Comparison of ENCODE assay signal across 7 mouse cellular contexts in the genomic region with DNA sequence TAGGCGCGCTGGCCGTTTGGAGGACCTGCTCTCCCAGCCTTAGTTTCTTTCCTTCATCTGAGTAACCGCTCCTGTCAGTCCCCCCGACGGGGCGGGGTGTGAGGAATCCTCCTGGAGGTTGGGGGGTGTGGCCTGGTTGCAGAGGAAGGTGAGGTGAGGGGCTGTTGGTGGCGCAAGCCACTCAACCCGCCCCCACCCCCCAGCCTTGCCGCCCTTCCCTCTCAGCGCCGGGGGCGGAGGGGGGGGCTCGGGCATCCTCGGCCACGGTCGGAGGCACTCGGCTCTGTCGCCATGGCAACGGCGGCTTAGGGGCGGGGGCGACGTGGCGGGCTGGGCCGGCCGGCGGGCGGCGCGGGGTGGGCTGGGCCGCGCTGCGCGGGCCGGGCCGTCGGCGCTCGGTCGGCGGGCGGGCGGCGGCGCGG.
DNase-seq lines count a peak whose midpoint lies in the region; ATAC-seq and TF ChIP-seq lines count a peak whose summit lies in the region.

No protein-coding gene starts in this region.

- no peak for TF ChIP-seq CTCF in stomach, postnatal 0 days (IDR thresholded peaks at IDR 0.05; ENCODE audit: low read depth)

- H3K27ac ChIP-seq in kidney, embryonic 14.5 days (ENCODE audit: low read depth, low read length), result no peak overlapping the region
- no peak overlapping the region for H3K27ac ChIP-seq in liver, embryonic 11.5 days (ENCODE audit: low read depth, low read length)
- peak overlapping the region; percentile 90 for H3K27ac ChIP-seq in stomach, postnatal 0 days (replicated peaks)

- under 1% methylated on average over 12 of the region's 47 CpGs for WGBS in kidney, embryonic 14.5 days
- WGBS in liver, embryonic 11.5 days, result 1% methylated on average over 19 of the region's 47 CpGs
- WGBS in stomach, postnatal 0 days, result 6% methylated on average over 8 of the region's 47 CpGs

- H3K9ac ChIP-seq in kidney, embryonic 14.5 days (ENCODE audit: low read depth, low read length), result peak overlapping the region; percentile 89
- peak overlapping the region; percentile 71; the same call in 1 of the 2 replicates for H3K9ac ChIP-seq in liver, embryonic 11.5 days (ENCODE audit: low read depth, low read length)
- peak overlapping the region; percentile 90 for H3K9ac ChIP-seq in stomach, postnatal 0 days (ENCODE audit: low read length)

- peak; percentile 94 for DNase-seq in R1 (ENCODE audit: low read depth, low spot score)
- peak; percentile 92 for DNase-seq in embryo, embryonic 10 days (ENCODE audit: low spot score)
- DNase-seq in gastrocnemius, postnatal 4 days (ENCODE audit: low spot score in 2 of 2), result peak; percentile 82 to 88
- DNase-seq in liver, embryonic 11.5 days (ENCODE audit: low spot score), result peak; percentile 77
- peak; percentile 19 for DNase-seq in naive thymus-derived CD4-positive, alpha-beta T cell, adult 2 months (ENCODE audit: low read depth)
- peak; percentile 78 for DNase-seq in stomach, postnatal 0 days (ENCODE audit: low spot score)

- H3K27me3 ChIP-seq in kidney, embryonic 14.5 days (ENCODE audit: control insufficient read depth, insufficient read depth, low read length), result no peaks in the 10 kb centered on the region
- peaks cover 35% of the 10 kb centered on the region for H3K27me3 ChIP-seq in liver, embryonic 11.5 days (replicated peaks; ENCODE audit: control insufficient read depth, insufficient read depth, low read length)
- H3K27me3 ChIP-seq in stomach, postnatal 0 days (ENCODE audit: control insufficient read depth, insufficient read depth, low read length), result no peaks in the 10 kb centered on the region

- H3K4me3 ChIP-seq in kidney, embryonic 14.5 days (ENCODE audit: low read length), result peak overlapping the region; percentile 85
- H3K4me3 ChIP-seq in liver, embryonic 11.5 days (ENCODE audit: low read depth, low read length), result peak overlapping the region; percentile 67
- peak overlapping the region; percentile 79 for H3K4me3 ChIP-seq in stomach, postnatal 0 days (ENCODE audit: low read depth, low read length)

- no peaks in the 10 kb centered on the region for H3K9me3 ChIP-seq in kidney, embryonic 14.5 days (ENCODE audit: control insufficient read depth, low read length)
- H3K9me3 ChIP-seq in liver, embryonic 11.5 days (ENCODE audit: control insufficient read depth, low read length), result no peaks in the 10 kb centered on the region
- no peaks in the 10 kb centered on the region for H3K9me3 ChIP-seq in stomach, postnatal 0 days (ENCODE audit: control insufficient read depth, low read length)

- no peaks in the 10 kb centered on the region for H3K36me3 ChIP-seq in kidney, embryonic 14.5 days (ENCODE audit: control insufficient read depth, insufficient read depth, low read length)
- H3K36me3 ChIP-seq in liver, embryonic 11.5 days (ENCODE audit: control insufficient read depth, insufficient read depth, low read length), result no peaks in the 10 kb centered on the region
- no peaks in the 10 kb centered on the region for H3K36me3 ChIP-seq in stomach, postnatal 0 days (ENCODE audit: control insufficient read depth, insufficient read depth, low read length)

- no peak for TF ChIP-seq EP300 in stomach, postnatal 0 days (optimal IDR thresholded peaks at IDR 0.05)

- ATAC-seq in kidney, embryonic 14.5 days (ENCODE audit: low FRiP score, low TSS enrichment), result peak; percentile 85
- ATAC-seq in liver, embryonic 11.5 days (replicated peaks; ENCODE audit: low FRiP score), result peak; percentile 59
- peak; percentile 68 for ATAC-seq in stomach, postnatal 0 days (ENCODE audit: low FRiP score, low TSS enrichment)

- peaks cover 28% of the 10 kb centered on the region for H3K4me1 ChIP-seq in kidney, embryonic 14.5 days (ENCODE audit: control insufficient read depth, insufficient read depth, low read length)
- peaks cover 18% of the 10 kb centered on the region for H3K4me1 ChIP-seq in liver, embryonic 11.5 days (replicated peaks; ENCODE audit: control insufficient read depth, insufficient read depth, low read length)
- peaks cover 9% of the 10 kb centered on the region for H3K4me1 ChIP-seq in stomach, postnatal 0 days (replicated peaks; ENCODE audit: control insufficient read depth, insufficient read depth)

- H3K4me2 ChIP-seq in kidney, embryonic 14.5 days (replicated peaks; ENCODE audit: low read depth, low read length), result peak overlapping the region; percentile 93
- peak overlapping the region; percentile 84 for H3K4me2 ChIP-seq in liver, embryonic 11.5 days
- H3K4me2 ChIP-seq in stomach, postnatal 0 days (replicated peaks; ENCODE audit: low read depth), result peak overlapping the region; percentile 95

Comparison
In these comparisons a context has a peak if more than half of its experiments do, and no peak if none do; other contexts are left out.
1. DNase-seq: peak in every context shown above with its lines; median percentile 94 in R1; 92 in embryo, embryonic 10 days; 85 in gastrocnemius, postnatal 4 days; 78 in stomach, postnatal 0 days; 77 in liver, embryonic 11.5 days; 19 in naive thymus-derived CD4-positive, alpha-beta T cell, adult 2 months.